Mouse (Mus musculus) gastrocnemius, adult 18-20 months (tissue): ENCODE results near the gene Btnl10. TPM values are rescaled to one million over a fixed set of nuclear protein-coding genes. Genes with fewer than 3 reads are reported as not detected.
"Not testable (repeated sequence)": the region's sequence is repeated elsewhere in the genome, so short reads cannot be mapped to it uniquely, and the experiment has no call there.

ENCODE experiments used
- DNase-seq: peaks from one replicate; pipeline ENCODE4 v3.0.0; 2021; ENCODE audit warnings: low spot score
- total RNA-seq, 2 experiments: library from RNA; stranded (reverse); gene quantifications; 2 replicates each; pipeline ENCODE4 v1.2.3; 2021

Btnl10 gene
- total RNA-seq, 2 experiments from 2014 or later, result not detected

- DNase-seq, result no peak
These were observed 12.5 kb downstream of the Btnl10 start for GRCm38 (mm10) chr11:58930254-58930653.

- DNase-seq, result no peak
These were observed 13.9 kb downstream of the Btnl10 start for GRCm38 (mm10) chr11:58931576-58931975.

- DNase-seq, result no peak
These were observed 20.2 kb downstream of the Btnl10 start for GRCm38 (mm10) chr11:58937909-58938308.

- peak; percentile 90 for DNase-seq
These were observed 20.8 kb downstream of the Btnl10 start, which contains the start of gene Rnf187 for GRCm38 (mm10) chr11:58938322-58939087. Gene Rnf187, minus strand, starts transcription at chr11:58938916.

GRCm38 (mm10) chr11:58939088-58939439 lies 21.4 kb downstream of the Btnl10 start:
- DNase-seq, result no peak

- DNase-seq, result no peak
These were observed 26.4 kb downstream of the Btnl10 start for GRCm38 (mm10) chr11:58944136-58944535.

- DNase-seq, result no peak
These were observed 29.6 kb downstream of the Btnl10 start for GRCm38 (mm10) chr11:58947306-58947705.

GRCm38 (mm10) chr11:58947798-58948528 lies 30.3 kb downstream of the Btnl10 start:
- DNase-seq, result no peak

GRCm38 (mm10) chr11:58948542-58949479 lies 31.1 kb downstream of the Btnl10 start, which contains the start of gene Hist3h2ba:
Gene Hist3h2ba, plus strand, starts transcription at chr11:58948920.
- no peak for DNase-seq

GRCm38 (mm10) chr11:58949480-58950431 lies 32.0 kb downstream of the Btnl10 start:
- DNase-seq, result no peak

- DNase-seq, result no peak
These were observed 33.5 kb downstream of the Btnl10 start for GRCm38 (mm10) chr11:58951210-58951609.

GRCm38 (mm10) chr11:58953351-58954169 lies 35.9 kb downstream of the Btnl10 start:
- DNase-seq, result no peak

- not testable (repeated sequence) for DNase-seq
These were observed 36.4 kb downstream of the Btnl10 start for GRCm38 (mm10) chr11:58954170-58954419.

- peak; percentile 90 for DNase-seq
These were observed 36.9 kb downstream of the Btnl10 start, which contains the start of the genes Hist3h2a and Trim17 for GRCm38 (mm10) chr11:58954420-58955142. Gene Hist3h2a, plus strand, starts transcription at chr11:58954685. Gene Trim17, plus strand, starts transcription at chr11:58954685.

- DNase-seq, result no peak
These were observed 37.6 kb downstream of the Btnl10 start for GRCm38 (mm10) chr11:58955143-58955867.

GRCm38 (mm10) chr11:58955868-58956257 lies 38.2 kb downstream of the Btnl10 start:
- DNase-seq, result no peak

GRCm38 (mm10) chr11:58957226-58957914 lies 39.7 kb downstream of the Btnl10 start:
- DNase-seq, result no peak

- no peak for DNase-seq
These were observed 40.8 kb downstream of the Btnl10 start for GRCm38 (mm10) chr11:58958536-58958935.
